Mouse (Mus musculus): ENCODE data around the gene Tle4. TPM values are rescaled to one million over a fixed set of nuclear protein-coding genes. Genes with fewer than 3 reads are reported as not detected.

The Tle4 gene
- polyA plus RNA-seq, 1 experiment, result not detected

GRCm38 (mm10) chr19:14499835-14500425 is 97.9 kb downstream of the Tle4 start:
- no peaks in the 10 kb centered on the region for H3K4me1 ChIP-seq (ENCODE audit: control insufficient read depth, insufficient read depth, low read length)
- no peak for TF ChIP-seq CTCF (IDR thresholded peaks at IDR 0.05; ENCODE audit: insufficient read depth, low read depth, low read length)
- no peak overlapping the region for H3K4me3 ChIP-seq (ENCODE audit: insufficient read depth, low read depth, low read length)
- no peak overlapping the region for H3K27ac ChIP-seq (ENCODE audit: insufficient read depth, low read depth, low read length)
- 54% methylated on average over 3 of the region's 3 CpGs for WGBS

- TF ChIP-seq POLR2A (IDR thresholded peaks at IDR 0.05; ENCODE audit: insufficient read depth, low read depth, low read length) (no peak), CTCF (IDR thresholded peaks at IDR 0.05; ENCODE audit: insufficient read depth, low read depth, low read length) (no peak)
- H3K4me1 ChIP-seq (ENCODE audit: control insufficient read depth, insufficient read depth, low read length), result no peaks in the 10 kb centered on the region
- 97% methylated on average over 3 of the region's 3 CpGs for WGBS
- H3K4me3 ChIP-seq (ENCODE audit: insufficient read depth, low read depth, low read length), result no peak overlapping the region
- H3K27ac ChIP-seq (ENCODE audit: insufficient read depth, low read depth, low read length), result no peak overlapping the region
These were observed 104.8 kb downstream of the Tle4 start for GRCm38 (mm10) chr19:14493047-14493446.

DNA sequence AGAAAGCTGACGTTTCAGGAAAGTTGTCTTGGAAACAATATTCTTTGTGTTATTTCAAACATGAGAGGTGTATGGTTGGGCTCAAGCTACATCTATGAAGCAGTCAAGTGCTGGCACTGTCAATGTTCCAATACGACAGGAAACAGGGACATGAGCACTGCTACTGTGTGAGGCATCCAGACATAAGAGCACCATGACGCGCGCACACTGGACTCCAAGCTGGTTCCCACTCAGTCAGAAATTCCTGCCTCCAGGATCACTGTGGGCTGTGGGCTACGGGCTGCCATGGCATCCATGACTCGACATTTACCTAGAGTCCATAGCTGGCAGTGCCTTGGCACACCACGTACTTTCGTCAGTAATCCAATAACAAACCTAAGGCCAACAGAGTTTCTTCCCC is 110.7 kb downstream of the Tle4 start:
- Histone ChIP-seq H3K4me3 (ENCODE audit: insufficient read depth, low read depth, low read length) (no peak overlapping the region), H3K4me1 (ENCODE audit: control insufficient read depth, insufficient read depth, low read length) (no peaks in the 10 kb centered on the region), H3K27ac (ENCODE audit: insufficient read depth, low read depth, low read length) (no peak overlapping the region)
- no peak for TF ChIP-seq POLR2A (IDR thresholded peaks at IDR 0.05; ENCODE audit: insufficient read depth, low read depth, low read length)
- no peak for TF ChIP-seq CTCF (IDR thresholded peaks at IDR 0.05; ENCODE audit: insufficient read depth, low read depth, low read length)
- 84% methylated on average over 9 of the region's 9 CpGs for WGBS

DNA sequence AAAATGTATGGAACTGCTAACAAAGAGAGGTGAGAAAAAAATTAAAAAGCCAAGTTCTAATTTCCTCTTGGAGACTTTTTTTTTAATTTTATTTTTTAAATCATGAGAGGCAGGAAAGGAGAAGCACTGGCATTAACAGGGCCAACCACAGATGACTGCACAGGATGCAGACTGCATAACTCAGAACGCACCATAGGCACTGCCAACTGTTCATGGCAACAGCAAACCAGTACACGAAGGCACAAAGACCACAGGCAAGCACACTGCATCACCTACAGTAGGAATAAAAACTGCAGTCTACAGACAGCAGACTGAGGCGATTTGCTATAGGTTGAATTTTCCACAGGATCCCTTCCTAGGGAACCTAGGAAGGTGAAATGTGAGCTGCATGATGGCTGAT is 112.7 kb downstream of the Tle4 start:
- TF ChIP-seq CTCF (IDR thresholded peaks at IDR 0.05; ENCODE audit: insufficient read depth, low read depth, low read length) (no peak), POLR2A (IDR thresholded peaks at IDR 0.05; ENCODE audit: insufficient read depth, low read depth, low read length) (no peak)
- H3K4me1 ChIP-seq (ENCODE audit: control insufficient read depth, insufficient read depth, low read length), result no peaks in the 10 kb centered on the region
- 80% methylated on average over 3 of the region's 3 CpGs for WGBS

GRCm38 (mm10) chr19:14482562-14483138 is 115.2 kb downstream of the Tle4 start:
- 72% methylated on average over 5 of the region's 5 CpGs for WGBS
- Histone ChIP-seq H3K4me3 (ENCODE audit: insufficient read depth, low read depth, low read length) (no peak overlapping the region), H3K27ac (ENCODE audit: insufficient read depth, low read depth, low read length) (no peak overlapping the region), H3K4me1 (ENCODE audit: control insufficient read depth, insufficient read depth, low read length) (no peaks in the 10 kb centered on the region)
- TF ChIP-seq CTCF (IDR thresholded peaks at IDR 0.05; ENCODE audit: insufficient read depth, low read depth, low read length), result no peak
- no peak for TF ChIP-seq POLR2A (IDR thresholded peaks at IDR 0.05; ENCODE audit: insufficient read depth, low read depth, low read length)

More for the DNA sequence above, 112.7 kb downstream of the Tle4 start:
- Histone ChIP-seq H3K4me3 (ENCODE audit: insufficient read depth, low read depth, low read length) (no peak overlapping the region), H3K27ac (ENCODE audit: insufficient read depth, low read depth, low read length) (no peak overlapping the region)

DNA sequence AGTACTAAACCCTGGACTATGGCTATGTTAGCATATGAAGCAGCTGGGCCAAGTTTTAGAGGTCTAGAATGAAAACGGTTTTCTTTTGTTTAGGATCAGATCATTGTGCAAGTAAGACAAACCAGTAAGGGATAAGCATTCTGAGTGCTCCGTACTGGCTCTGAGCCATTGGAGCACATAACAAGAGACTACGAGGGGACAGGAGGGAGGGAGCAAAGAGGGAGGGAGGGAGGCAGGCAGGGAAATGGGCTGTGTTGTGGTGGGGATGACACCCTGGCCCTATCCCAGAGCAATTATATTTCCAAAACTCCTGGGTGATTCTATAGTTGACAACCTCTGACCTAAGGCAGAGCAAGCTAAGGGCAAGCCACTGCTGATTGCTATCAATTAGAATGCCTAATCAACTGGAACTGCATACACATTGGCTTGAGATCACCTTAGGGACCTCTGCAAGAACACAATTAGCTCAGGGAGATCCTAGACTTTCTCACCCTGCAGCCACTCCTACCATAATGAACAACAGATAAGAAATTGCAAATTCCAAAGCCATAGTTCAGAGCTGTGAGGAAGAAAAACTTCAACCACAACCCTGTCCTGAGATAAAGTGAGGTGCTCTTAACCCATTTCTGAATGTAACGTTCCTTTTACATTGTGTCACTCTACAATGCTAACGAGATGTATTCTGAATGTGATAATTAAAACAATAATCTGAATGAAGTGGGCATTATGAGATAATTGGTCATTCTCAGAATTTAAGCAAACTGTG is 115.9 kb downstream of the Tle4 start:
- Histone ChIP-seq H3K4me3 (ENCODE audit: insufficient read depth, low read depth, low read length) (no peak overlapping the region), H3K27ac (ENCODE audit: insufficient read depth, low read depth, low read length) (no peak overlapping the region), H3K4me1 (ENCODE audit: control insufficient read depth, insufficient read depth, low read length) (no peaks in the 10 kb centered on the region)
- WGBS, result 53% methylated on average over 5 of the region's 5 CpGs
- TF ChIP-seq POLR2A (IDR thresholded peaks at IDR 0.05; ENCODE audit: insufficient read depth, low read depth, low read length) (no peak), CTCF (IDR thresholded peaks at IDR 0.05; ENCODE audit: insufficient read depth, low read depth, low read length) (no peak)

DNA sequence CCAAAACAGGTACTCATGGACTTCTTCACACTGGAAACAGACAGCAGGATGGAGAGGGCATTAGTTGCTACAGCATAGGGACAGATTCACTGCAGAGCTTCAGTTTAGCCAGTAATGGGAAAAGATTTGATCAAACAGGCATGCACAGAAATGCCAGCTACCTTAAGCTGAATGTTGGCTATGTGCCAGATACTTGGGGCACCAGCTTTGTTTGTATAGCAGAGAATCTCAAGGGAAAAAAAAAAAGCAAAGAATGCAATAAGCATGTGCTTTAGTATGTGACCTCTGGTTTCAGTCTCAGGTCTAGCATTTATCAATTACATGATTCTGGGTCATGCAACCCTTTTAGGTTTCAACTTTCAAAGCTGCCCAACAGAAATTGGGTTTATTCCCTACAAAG is 118.1 kb downstream of the Tle4 start:
- TF ChIP-seq POLR2A (IDR thresholded peaks at IDR 0.05; ENCODE audit: insufficient read depth, low read depth, low read length) (no peak), CTCF (IDR thresholded peaks at IDR 0.05; ENCODE audit: insufficient read depth, low read depth, low read length) (no peak)
- Histone ChIP-seq H3K27ac (ENCODE audit: insufficient read depth, low read depth, low read length) (no peak overlapping the region), H3K4me3 (ENCODE audit: insufficient read depth, low read depth, low read length) (no peak overlapping the region), H3K4me1 (ENCODE audit: control insufficient read depth, insufficient read depth, low read length) (no peaks in the 10 kb centered on the region)

GRCm38 (mm10) chr19:14469325-14469724 is 128.5 kb downstream of the Tle4 start:
- no peak overlapping the region for H3K27ac ChIP-seq (ENCODE audit: insufficient read depth, low read depth, low read length)
- WGBS, result 93% methylated on average over 8 of the region's 8 CpGs
- no peaks in the 10 kb centered on the region for H3K4me1 ChIP-seq (ENCODE audit: control insufficient read depth, insufficient read depth, low read length)
- TF ChIP-seq POLR2A (IDR thresholded peaks at IDR 0.05; ENCODE audit: insufficient read depth, low read depth, low read length) (no peak), CTCF (IDR thresholded peaks at IDR 0.05; ENCODE audit: insufficient read depth, low read depth, low read length) (no peak)
- H3K4me3 ChIP-seq (ENCODE audit: insufficient read depth, low read depth, low read length), result no peak overlapping the region

GRCm38 (mm10) chr19:14468733-14469132 is 129.1 kb downstream of the Tle4 start:
- Histone ChIP-seq H3K4me1 (ENCODE audit: control insufficient read depth, insufficient read depth, low read length) (no peaks in the 10 kb centered on the region), H3K27ac (ENCODE audit: insufficient read depth, low read depth, low read length) (no peak overlapping the region), H3K4me3 (ENCODE audit: insufficient read depth, low read depth, low read length) (no peak overlapping the region)
- WGBS, result 93% methylated on average over 2 of the region's 2 CpGs
- no peak for TF ChIP-seq POLR2A (IDR thresholded peaks at IDR 0.05; ENCODE audit: insufficient read depth, low read depth, low read length)
- TF ChIP-seq CTCF (IDR thresholded peaks at IDR 0.05; ENCODE audit: insufficient read depth, low read depth, low read length), result no peak
